Mouse (Mus musculus) intestine, embryonic 14.5 days (tissue): ENCODE data around the gene Rara. TPM values are rescaled to one million over a fixed set of nuclear protein-coding genes. Genes with fewer than 3 reads are reported as not detected.
A peak's percentile ranks its signal among the peaks of the same experiment; 100 is the strongest.

Experiments
- ATAC-seq: fragments of 200-750 bp; cut with Nextera tagmentation; replicated peaks from 2 replicates; pipeline ENCODE4 v1.8.0; 2017; ENCODE audit warnings: low read depth, moderate number of reproducible peaks, moderate TSS enrichment, moderate library complexity; ENCODE audit not compliant: low FRiP score, low TSS enrichment
- DNase-seq: peaks from one replicate; pipeline ENCODE4 v3.0.0-alpha.2; 2018; ENCODE audit warnings: low spot score
- H3K27ac ChIP-seq: fragments of 300-500 bp; sonication (generic); 2 replicates; pipeline ENCODE4 v1.5.1; 2014; ENCODE audit warnings: low read depth, mild to moderate bottlenecking, control low read depth
- H3K27me3 ChIP-seq: fragments of 300-500 bp; sonication (generic); replicated peaks from 2 replicates; pipeline ENCODE4 v1.6.1; 2014; ENCODE audit warnings: low read length, control low read depth; ENCODE audit not compliant: control insufficient read depth, insufficient read depth
- H3K36me3 ChIP-seq: fragments of 300-500 bp; sonication (generic); 2 replicates; pipeline ENCODE4 v1.6.1; 2014; ENCODE audit warnings: low read length, control low read depth; ENCODE audit not compliant: control insufficient read depth, insufficient read depth
- H3K4me1 ChIP-seq: fragments of 300-500 bp; sonication (generic); replicated peaks from 2 replicates; pipeline ENCODE4 v1.6.1; 2014; ENCODE audit warnings: low read length, control low read depth, mixed read lengths; ENCODE audit not compliant: control insufficient read depth, insufficient read depth
- H3K4me2 ChIP-seq: fragments of 300-500 bp; sonication (generic); 2 replicates; pipeline ENCODE4 v1.6.1; 2014; ENCODE audit warnings: low read length
- H3K4me3 ChIP-seq: fragments of 300-500 bp; sonication (generic); 2 replicates; pipeline ENCODE4 v1.5.1; 2014; ENCODE audit warnings: low read depth, low read length, control low read depth, mixed read lengths
- H3K9ac ChIP-seq: fragments of 300-500 bp; sonication (generic); 2 replicates; pipeline ENCODE4 v1.6.1; 2014; ENCODE audit warnings: mild to moderate bottlenecking, low read length
- H3K9me3 ChIP-seq: fragments of 300-500 bp; sonication (generic); 2 replicates; pipeline ENCODE4 v1.6.1; 2016; ENCODE audit warnings: low read length, control low read depth; ENCODE audit not compliant: control insufficient read depth
- WGBS: fragments of 180-500 bp; shearing (Covaris S2); extraction: QIAGEN DNeasy Blood & Tissue Kit; methylation state at CpG from one replicate; pipeline ENCODE4 v1.1.7; 2014; 5-methylcytosine and 5-hydroxymethylcytosine counted together
- polyA plus RNA-seq: library from polyadenylated mRNA; unstranded; fragments of >200 nt; fragmentation: Nextera tagmentation; extraction: Ambion mirVana; gene quantifications from 2 replicates; pipeline ENCODE4 v1.2.1, GENCODE M21; 2014

Rara gene
- polyA plus RNA-seq, 1 experiment from 2014 or later, result 42.4 TPM

DNA sequence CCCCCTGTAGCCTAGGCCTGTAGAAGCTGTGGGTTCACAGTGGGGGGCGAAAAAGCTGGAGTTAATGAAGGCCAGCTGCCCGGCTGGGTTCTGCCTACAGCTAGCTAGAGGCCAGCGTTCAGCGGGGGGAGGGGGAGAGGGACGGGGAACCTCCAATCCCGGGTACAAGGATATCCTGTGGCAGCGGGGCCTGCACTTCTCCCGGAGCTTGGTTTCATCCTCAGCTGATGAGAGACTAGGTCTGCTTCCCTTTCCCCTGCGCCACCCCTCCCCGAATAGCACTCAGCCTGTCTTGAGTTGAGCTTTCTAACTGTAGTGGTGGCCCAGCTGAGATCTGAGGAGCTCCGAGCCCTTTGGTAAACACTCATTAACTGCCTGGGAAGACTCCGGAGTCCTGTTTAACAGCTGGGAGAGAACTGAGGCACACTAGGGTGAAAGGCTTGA lies 1.7 kb upstream of the Rara start:
- peak; percentile 79 for DNase-seq
- Histone ChIP-seq H3K9me3 (no peaks in the 10 kb centered on the region), H3K4me2 (peak overlapping the region; percentile 30), H3K36me3 (peaks cover 4% of the 10 kb centered on the region; the same call in 1 of the 2 replicates), H3K4me3 (no peak overlapping the region), H3K27ac (peak overlapping the region; percentile 88), H3K9ac (no peak overlapping the region), H3K27me3 (no peaks in the 10 kb centered on the region), H3K4me1 (peaks cover 81% of the 10 kb centered on the region)
- 8% methylated on average over 12 of the region's 12 CpGs for WGBS
- ATAC-seq, result no peak

DNA sequence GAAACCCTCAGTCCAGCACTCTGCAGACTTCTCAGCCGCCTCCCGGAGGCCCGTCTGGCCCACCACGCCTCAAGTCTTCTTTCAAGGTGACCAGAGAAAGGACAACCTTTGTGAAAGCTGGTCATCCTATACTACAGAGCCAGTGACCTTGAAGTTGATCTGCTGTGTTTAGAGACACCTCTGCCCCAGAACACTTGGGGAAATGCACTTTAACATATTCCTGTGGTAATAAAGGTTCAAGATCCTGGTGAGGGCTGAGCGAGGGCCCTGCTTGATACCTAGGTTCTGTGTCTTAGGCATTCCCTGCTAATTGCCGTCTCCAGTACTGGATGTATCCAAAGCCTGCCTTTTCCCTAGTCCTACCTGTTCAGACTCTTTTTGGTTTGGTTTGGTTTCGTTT lies 1.1 kb upstream of the Rara start:
- Histone ChIP-seq H3K9ac (no peak overlapping the region), H3K4me1 (peaks cover 87% of the 10 kb centered on the region), H3K4me2 (peak overlapping the region; percentile 30; the same call in 1 of the 2 replicates), H3K27ac (peak overlapping the region; percentile 88), H3K9me3 (no peaks in the 10 kb centered on the region), H3K4me3 (no peak overlapping the region), H3K36me3 (no peaks in the 10 kb centered on the region), H3K27me3 (no peaks in the 10 kb centered on the region)
- WGBS, result 64% methylated on average over 7 of the region's 7 CpGs
- ATAC-seq, result no peak
- DNase-seq, result no peak

DNA sequence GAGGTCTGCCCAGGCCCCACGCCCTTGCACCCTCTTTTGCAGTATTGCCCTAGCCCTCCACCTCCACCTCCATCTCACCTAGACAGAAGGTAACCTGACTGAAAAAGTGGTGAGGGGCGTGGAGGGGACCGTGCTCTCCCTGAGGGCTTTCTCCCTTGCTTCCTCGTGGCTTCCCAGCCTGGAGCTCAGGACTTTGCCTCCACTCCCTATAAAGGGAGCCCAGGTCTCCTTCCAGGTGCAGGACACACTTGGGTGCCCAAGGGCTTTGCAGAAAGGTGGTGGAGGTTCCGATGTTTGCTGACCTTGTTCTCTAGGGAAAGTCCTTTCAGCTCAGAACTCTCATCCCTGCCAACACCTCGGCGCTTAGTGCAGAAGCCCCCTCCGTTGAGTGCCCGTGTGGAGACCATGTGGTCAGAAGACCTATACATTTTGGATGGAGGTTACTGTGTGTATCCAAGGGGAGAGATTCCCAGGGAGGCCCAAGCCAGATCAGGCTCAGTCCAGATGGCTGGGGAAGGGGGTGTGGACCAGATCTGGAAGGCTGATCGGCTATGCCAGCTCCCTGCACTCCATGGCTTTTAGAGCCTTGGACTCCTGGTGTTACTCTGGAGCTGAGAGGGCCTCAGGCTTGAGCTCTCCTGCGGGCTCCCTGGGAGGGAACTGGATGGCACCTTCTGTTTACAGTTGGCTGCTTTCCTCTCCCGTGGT lies 722 bp downstream of the Rara start:
- H3K4me3 ChIP-seq, result peak overlapping the region; percentile 61
- 7% methylated on average over 12 of the region's 12 CpGs for WGBS
- DNase-seq, result no peak
- H3K9ac ChIP-seq, result peak overlapping the region; percentile 63
- no peaks in the 10 kb centered on the region for H3K36me3 ChIP-seq
- peak overlapping the region; percentile 94 for H3K4me2 ChIP-seq
- H3K27me3 ChIP-seq, result no peaks in the 10 kb centered on the region
- peak overlapping the region; percentile 33; the same call in 1 of the 2 replicates for H3K27ac ChIP-seq
- H3K4me1 ChIP-seq, result peaks cover 97% of the 10 kb centered on the region
- ATAC-seq, result no peak
- no peaks in the 10 kb centered on the region for H3K9me3 ChIP-seq

DNA sequence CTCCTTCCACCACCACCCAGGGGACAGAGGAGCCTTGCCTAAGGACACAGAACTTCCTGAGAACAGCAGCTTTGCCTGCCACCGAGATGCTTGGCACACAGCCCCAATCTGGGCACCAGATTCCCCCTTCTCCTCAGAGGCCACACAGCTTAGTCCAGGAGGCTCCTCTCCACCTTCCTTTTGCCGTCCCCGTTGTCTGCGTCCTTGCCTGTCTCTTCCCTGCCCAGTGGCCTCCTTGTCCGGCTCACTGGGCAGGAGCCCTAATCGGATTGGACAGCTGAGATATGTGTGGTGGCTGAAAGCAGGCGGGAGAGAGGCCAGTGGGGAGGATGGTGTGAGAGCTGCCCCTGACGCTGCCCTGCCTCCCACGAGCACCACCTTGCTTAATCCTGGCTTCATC lies 1.9 kb downstream of the Rara start:
- peak overlapping the region; percentile 69 for H3K27ac ChIP-seq
- 11% methylated on average over 9 of the region's 9 CpGs for WGBS
- no peaks in the 10 kb centered on the region for H3K9me3 ChIP-seq
- H3K4me1 ChIP-seq, result peaks cover 90% of the 10 kb centered on the region
- peak overlapping the region; percentile 8; the same call in 1 of the 2 replicates for H3K4me3 ChIP-seq
- peak overlapping the region; percentile 94 for H3K4me2 ChIP-seq
- ATAC-seq (no peak), DNase-seq (no peak)
- no peaks in the 10 kb centered on the region for H3K36me3 ChIP-seq
- H3K9ac ChIP-seq, result peak overlapping the region; percentile 22; the same call in 1 of the 2 replicates
- H3K27me3 ChIP-seq, result no peaks in the 10 kb centered on the region

DNA sequence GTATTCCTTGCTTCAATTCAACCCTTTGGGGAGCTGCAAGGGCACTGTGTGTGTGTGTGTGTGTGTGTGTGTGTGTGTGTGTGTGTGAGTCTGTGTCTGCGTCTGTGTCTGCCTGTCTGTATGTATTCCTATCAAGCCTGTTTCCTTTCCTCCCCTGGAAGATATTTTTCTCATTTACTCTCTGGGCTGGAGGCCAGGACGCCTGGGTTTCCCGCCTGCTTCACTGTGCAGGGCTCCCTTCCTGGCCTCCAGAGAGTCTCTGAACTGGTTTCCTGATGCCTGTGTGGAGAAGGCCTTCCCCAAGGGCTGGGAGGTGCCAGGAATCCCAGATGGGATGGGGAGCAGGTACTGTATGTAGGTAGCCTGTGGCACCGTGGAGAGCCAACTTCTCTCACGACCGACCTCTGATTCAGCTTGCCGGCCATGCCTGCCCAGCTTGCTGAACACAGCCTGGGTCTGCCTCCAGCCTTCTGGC lies 2.5 kb downstream of the Rara start:
- Histone ChIP-seq H3K36me3 (no peaks in the 10 kb centered on the region), H3K9me3 (no peaks in the 10 kb centered on the region), H3K4me2 (peak overlapping the region; percentile 94), H3K27me3 (no peaks in the 10 kb centered on the region), H3K27ac (peak overlapping the region; percentile 84), H3K4me1 (peaks cover 88% of the 10 kb centered on the region), H3K9ac (no peak overlapping the region), H3K4me3 (0 out of 2 replicates have a peak overlapping the region, but pooled peaks have one; percentile 8)
- no peak for DNase-seq
- no peak for ATAC-seq
- WGBS, result 47% methylated on average over 7 of the region's 7 CpGs

DNA sequence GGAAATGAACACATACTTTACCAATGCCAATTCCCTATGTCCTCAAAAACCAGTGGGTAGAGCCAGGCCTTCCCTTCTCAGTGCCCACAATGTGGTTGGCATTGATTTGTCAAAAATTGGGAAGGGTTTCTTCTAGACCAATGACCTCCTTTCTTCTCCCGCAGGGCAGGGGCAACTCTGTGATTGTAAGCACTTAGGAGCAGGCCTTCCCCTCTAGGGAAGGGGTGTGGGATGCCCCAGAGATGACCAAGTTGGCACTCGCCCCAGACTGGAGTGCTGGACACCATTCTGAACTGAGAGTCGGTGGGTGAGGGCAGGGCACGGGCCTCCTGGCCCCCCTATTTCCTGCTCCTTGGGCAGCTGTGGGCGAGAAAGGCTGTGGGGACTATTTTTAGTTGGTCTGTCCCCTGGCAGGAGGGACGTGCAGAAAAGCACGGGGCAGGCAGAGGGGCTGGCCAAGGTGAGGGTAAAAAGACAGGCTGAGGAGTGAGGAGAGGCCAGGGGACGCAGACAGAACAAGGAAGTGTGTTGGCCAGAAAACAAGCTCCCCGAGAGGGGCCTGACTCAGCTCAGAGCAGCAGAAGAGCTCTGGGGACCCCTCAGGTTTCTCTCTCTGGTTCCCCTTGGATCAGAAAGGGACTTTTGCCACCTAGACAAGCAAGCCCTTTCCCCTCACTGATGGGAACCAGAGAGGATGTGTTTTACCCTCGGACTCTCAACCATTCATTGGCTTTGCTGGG lies 3.3 kb downstream of the Rara start:
- no peak for ATAC-seq
- Histone ChIP-seq H3K9ac (no peak overlapping the region), H3K9me3 (no peaks in the 10 kb centered on the region), H3K27ac (peak overlapping the region; percentile 84), H3K4me2 (peak overlapping the region; percentile 33), H3K36me3 (no peaks in the 10 kb centered on the region), H3K27me3 (no peaks in the 10 kb centered on the region), H3K4me3 (no peak overlapping the region), H3K4me1 (peaks cover 87% of the 10 kb centered on the region)
- DNase-seq, result no peak
- WGBS, result 30% methylated on average over 10 of the region's 10 CpGs

DNA sequence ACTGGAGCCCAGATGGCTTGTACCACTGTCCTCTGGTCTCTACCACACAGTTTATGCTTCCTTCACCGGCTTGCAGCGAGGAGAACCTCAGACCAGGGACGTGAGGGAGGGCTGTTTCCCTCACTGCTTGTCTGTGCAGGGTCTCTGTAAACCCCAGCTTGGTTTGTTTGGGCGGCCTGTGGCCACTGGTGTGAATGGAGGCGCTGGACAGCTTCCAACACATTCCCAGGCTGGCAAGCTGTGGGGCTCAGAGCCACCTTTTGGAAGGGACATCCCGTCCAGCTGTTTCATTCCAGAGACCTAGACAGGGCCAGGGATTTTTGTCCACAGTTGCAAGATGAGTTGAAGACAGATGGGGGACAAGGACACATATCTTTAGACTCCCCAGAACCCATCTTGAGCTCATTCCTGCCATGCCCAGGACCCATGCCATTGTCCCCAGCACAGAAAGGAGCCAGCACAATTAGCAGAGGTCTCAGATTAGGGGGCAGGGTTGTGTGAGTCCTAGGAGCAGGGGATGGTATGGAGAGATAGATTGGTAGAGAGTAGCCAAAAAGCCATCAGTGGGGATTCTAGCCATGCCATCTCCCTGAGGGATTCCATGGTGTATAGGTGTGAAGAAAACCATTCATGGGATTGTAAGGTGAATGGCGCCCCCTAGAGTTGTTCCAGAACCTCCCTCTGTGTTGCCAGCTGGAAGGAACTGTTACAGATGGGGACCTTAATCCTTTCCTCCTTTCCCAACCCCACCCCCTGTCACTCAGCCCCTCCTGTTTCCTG lies 4.1 kb downstream of the Rara start:
- Histone ChIP-seq H3K9me3 (no peaks in the 10 kb centered on the region), H3K9ac (no peak overlapping the region), H3K4me1 (peaks cover 86% of the 10 kb centered on the region), H3K27ac (peak overlapping the region; percentile 84), H3K27me3 (no peaks in the 10 kb centered on the region), H3K4me3 (no peak overlapping the region), H3K36me3 (no peaks in the 10 kb centered on the region), H3K4me2 (peak overlapping the region; percentile 33)
- no peak for DNase-seq
- ATAC-seq, result no peak
- 25% methylated on average over 7 of the region's 7 CpGs for WGBS
